Mouse (Mus musculus) gastrocnemius, postnatal 10 days (tissue): ENCODE measurements around the gene Galnt16. TPM values are rescaled to one million over a fixed set of nuclear protein-coding genes. Genes with fewer than 3 reads are reported as not detected.

Source experiments
- DNase-seq: peaks from one replicate; pipeline ENCODE4 v3.0.0; 2021; ENCODE audit warnings: mixed read lengths
- long read RNA-seq, 2 experiments: library from polyadenylated mRNA; stranded (forward); transcript quantifications; one replicate each; pipeline ENCODE4 v2.0.0; 2021
- total RNA-seq, 2 experiments: library from RNA; stranded (reverse); gene quantifications; 2 replicates each; pipeline ENCODE4 v1.2.3; 2021

Gene Galnt16
- 10 to 100 TPM; 15.9 to 20.7 TPM for total RNA-seq
- long read RNA-seq, experiment 1, full-length matches to known transcripts, result 19 of 27 reads
- long read RNA-seq, experiment 1, partial matches to known transcripts, result 5 of 27 reads
- long read RNA-seq, experiment 1, other reads (novel, unspliced or antisense), result 3 of 27 reads
- long read RNA-seq, experiment 2, transcript Galnt16-201 (15 exons, 3,922 nt), result major isoform, 14 of 20 reads
- long read RNA-seq, experiment 2, partial matches to known transcripts, result 3 of 20 reads
- long read RNA-seq, experiment 2, other reads (novel, unspliced or antisense), result 3 of 20 reads

DNA sequence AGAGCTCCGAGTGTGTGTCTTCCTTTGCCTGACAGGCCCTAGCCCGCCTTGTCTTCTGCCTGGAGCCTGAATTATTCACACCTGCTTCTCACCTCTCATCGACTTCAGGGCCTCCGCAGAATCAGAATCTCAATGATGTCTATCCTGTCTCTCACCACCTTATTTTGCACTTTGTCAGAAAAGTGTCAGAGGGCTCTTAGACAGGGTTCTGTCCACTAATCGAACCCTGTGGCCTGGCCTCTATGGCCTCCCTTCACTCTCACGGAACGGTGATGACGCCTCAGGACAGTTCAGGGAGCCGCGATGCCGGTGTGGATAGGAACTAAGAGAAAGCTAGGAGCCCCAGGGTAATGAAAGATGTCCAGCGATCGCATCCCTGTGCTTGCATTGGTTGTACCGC, at the start of gene Galnt16:
TSS of gene Galnt16 (plus strand) at position 301 of the 400 bp plus-strand sequence.
- no peak for DNase-seq

DNA sequence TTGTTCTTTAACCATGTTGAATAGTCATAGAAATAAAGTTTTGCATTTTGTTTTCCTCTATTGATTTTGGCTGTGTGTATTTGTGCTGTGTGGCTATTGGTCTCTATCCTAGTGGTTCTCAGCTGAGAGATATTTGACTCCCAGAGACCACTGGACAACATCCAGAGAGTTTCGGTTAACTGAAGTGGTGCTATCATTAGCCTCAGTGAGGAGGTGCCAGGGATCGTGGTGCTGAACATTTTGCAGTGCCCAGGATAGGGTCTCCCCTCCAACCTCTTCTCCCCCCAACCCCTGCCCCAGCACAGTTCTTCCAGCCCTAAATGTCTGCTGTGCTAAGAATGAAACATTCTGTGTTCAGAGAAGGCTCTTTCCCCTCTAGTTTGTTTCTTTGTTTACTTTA, 47.9 kb upstream of the Galnt16 start:
- no peak for DNase-seq

DNA sequence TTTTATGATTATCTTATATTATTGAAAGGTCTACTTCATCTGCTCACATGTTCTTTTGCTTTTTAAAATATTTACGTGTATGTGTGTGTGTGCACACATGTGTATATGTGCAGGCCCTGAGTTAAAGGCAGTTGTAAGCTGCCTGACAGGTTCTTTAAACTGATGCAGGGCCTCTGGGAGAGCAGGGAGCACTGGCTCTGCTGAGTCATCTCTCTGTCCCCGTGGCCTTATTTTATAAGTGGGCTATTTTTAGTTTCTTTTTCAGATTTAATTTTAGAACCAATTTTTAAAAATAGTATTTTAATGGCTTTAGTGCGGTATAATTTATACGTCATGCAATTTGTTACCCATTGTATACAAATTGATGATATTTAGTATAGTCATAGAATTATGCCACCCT, 46.2 kb upstream of the Galnt16 start:
- no peak for DNase-seq

DNA sequence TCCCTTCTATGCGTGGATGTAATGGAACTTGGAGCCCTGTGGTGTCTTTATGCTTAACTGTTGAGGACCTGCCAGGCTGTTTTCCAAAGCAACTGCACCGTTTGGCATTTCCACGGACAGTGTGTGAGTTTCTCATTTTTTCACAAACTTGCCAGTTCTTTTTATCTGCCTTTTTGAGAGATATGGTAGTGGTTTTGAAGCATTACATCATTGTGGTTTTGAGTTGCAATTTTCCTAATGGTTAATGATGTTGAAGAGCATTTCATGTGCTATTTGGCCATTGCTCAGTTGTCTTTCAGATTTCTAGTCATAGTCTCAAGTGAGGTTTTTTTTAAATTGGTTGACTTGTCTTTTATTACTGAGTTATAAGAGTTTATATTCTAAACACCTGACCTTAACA, 44.3 kb upstream of the Galnt16 start:
- no peak for DNase-seq

DNA sequence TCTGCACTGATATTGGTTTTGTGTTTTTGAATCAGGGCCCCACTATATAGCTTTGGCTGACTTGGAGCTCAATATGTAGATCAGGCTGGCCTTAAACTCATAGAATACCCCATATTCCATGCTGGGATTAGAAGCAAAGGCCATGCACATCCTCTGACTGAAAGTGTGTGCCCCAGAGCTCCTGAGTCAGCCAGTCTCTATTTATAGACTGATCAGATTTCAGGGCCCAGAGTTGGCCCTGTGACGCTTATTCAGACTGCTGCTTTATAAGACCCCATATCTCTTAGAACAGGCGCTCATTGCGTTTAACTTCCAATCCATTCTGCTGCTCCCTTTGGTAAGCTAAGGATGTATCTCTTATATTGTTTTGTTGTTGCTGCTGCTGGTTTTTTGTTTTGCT, 38.1 kb upstream of the Galnt16 start:
- DNase-seq, result no peak

DNA sequence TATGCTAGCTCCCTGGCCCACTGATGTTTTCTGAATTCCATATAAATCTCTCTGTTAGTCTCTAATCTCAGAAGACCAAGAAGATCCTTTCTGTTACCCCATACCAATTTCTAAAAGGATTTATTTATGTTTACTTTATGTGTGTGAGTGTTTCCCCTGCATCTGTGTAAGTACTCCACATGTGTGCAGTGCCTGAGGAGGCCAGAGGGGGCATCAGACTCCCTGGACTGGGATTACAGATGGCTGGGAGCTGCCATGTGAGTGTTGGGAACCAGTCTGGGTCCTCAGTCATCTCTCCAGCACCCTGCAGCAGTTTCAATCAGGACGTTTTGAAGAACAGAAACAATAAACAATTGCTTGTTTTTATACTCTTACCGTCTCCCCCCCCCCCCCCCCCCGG, 34.7 kb upstream of the Galnt16 start:
- no peak for DNase-seq

DNA sequence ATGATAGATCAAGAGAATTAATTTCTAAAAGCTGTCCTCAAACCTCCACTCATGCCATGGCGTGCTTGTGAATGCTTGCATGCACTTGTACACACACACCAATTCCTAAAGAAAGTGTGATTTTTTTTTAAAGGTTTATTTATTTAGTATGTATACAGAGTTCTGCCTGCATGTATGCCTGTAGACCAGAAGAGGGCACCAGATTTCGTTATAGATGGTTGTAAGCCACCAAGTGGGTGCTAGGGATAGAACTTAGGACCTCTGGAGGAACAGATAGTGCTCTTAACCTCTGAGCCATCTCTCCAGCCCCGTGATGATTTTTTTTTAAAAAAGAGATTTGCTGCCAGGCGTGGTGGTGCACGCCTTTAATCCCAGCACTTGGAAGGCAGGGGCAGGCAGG, 24.8 kb upstream of the Galnt16 start:
- no peak for DNase-seq

DNA sequence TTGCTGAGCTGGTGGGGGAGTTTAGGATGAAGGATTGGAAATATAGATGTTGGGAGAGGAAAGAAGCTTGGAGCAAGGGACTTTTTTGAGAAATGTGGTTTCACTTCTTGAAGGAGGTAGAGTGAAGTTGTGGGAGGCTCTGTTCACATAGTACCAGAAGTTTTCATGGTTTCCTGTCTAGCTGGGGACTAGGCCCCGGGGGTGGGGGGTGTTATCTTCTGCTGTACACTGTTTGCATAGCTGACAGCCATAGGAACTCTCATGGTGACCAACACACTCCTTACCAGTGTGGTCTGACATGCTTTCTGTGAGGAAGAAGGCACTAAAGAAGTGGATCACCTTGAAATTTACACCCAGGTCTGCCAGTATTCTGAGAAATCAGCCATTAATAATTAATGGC, 22.4 kb upstream of the Galnt16 start:
- DNase-seq, result no peak

DNA sequence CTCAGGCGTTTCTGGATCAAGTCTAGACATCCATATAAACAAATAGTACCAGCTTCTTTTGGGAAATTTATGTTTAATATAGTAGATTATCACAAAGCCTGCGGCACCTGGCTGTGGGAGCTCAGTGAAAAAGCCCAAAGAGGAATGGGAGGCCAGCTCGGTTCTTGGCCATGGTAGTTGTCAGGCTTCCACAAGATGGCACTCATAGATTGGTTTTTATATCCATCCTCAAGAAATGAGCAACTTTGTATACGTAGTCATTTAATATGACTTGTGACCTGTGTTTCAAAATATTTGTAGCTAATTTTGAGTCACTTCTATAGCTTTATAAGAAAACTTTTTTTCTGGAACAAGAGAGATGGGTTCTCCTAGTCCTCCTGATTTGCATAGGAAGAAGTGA, 19.7 kb upstream of the Galnt16 start:
- no peak for DNase-seq

DNA sequence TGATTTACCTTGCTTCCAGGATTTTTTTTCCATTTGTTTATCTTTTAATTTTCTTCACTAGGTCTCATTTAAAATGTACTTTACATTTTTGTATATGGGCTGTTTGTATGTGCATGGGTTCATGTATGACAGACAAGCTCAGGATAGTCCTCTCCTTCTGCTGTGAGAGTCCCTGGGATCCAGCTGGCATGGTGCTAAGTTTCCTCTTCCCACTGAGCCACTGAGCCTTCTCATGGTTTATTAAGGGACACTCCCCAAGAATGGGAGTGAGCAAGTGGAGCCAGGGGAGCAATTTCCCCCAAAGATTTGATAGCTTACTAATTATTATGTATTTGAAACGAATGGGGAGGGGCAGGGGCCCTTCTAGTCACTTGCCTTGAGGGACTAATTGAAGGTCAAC, 17.6 kb upstream of the Galnt16 start:
- no peak for DNase-seq

DNA sequence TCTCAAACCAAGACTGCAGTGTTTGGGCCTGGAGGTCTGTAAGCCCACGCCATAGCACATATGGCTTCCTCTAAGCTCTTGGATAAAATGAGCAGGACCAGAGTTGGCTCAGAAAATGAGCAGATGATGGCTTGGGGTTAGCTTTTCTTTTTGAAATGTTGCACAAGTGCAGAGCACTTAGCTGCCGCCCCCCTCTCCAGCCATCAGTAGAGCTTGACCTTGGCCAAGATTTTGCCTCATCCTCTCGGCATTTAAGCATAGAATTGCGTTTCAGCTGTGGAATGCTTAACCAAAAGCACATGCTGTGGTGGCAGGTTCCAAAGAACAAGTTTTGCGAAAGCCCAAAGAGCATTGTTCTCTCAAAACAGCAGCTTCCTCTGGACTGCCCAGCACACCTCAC, 13.4 kb upstream of the Galnt16 start:
- DNase-seq, result no peak

DNA sequence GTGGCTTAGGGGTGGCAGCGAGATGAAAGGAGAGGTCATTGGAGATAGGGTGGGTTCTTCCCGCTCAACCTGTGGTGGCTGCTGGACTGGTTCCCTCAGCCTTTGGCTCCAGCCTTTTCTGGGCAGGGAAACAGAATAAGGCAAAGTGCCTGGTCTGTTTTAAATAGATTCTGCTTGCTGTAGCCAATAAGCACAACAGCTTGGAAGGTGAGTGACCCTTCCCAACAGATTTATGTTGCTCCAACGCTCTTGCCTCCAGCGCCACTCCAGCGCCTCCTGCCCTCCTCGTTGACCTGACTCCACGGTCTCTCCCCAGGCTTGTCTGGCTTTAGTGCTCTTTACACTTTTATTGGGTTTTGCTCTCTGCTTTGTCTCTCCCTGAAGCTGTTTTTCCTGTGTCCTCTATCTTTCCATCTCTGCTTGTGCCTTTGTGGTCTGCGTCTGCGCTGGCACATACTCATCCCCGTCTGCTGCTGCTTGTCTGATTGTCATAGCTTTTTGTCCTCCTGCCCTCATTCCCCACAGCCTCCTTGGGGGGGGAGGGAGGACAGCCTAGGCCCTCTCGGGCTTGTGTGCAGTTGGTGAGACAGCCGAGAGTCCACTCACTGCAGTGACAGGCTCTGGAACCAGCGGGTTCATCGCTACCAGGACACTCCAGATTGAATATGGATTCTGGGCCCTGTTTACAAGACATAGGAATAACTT, 10.9 kb upstream of the Galnt16 start:
- peak; percentile 45 for DNase-seq

DNA sequence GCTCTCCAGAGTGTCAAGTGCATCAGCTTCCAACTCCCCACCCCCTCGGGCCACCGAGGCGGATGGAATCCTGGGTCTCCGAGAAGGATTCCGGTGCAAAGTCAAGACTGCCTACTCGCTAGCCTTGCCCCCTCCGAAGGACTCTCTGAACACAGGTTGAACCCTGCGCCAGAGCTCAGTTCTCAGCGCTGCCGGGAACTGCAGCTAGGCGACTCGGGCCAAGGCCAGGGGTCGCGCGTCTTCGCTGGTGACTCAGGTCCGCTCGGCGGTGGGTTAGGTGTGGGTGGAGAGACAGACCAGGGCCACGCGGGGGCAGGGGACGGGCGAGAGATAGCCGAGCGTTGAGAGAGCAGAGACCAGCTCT, 298 bp downstream of the Galnt16 start:
- peak; percentile 41 for DNase-seq

DNA sequence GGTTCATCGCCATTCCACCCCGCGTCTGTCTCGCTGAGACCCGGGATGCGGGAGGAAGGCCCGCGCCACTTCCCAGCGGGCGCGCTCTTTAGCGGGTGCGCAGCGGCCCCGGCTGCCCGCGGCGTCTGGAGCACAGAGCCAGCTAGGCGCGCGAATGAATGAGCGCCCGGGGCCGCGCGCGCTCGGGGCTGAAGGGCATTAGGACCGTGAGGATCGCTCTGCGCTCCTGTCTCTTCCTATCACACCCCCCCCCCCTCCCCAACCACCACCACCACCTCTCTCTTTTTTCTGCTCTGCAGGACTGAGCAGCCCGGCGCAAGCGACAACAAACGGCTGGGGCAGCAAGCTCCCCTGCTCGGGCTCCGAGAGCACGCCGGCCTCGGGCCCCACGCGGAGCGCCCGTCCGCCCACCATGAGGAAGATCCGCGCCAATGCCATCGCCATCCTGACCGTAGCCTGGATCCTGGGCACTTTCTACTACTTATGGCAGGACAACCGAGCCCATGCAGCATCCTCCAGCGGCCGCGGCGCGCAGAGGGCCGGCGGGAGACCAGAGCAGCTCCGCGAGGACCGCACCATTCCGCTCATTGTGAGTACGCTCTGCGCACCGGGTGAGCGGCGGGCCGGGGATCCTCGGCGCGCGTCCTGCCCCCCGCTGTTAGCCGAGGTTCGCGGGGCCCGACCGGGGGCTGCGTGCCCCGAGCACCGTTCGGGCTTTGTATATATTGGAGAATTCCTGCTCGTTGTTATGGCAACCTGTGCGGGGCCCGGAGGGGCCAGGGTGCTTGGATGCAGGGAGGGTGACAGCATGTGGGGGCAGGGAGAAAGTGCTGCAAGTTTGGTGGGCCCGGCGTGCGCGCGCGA, 912 bp downstream of the Galnt16 start:
- DNase-seq, result peak; percentile 42

DNA sequence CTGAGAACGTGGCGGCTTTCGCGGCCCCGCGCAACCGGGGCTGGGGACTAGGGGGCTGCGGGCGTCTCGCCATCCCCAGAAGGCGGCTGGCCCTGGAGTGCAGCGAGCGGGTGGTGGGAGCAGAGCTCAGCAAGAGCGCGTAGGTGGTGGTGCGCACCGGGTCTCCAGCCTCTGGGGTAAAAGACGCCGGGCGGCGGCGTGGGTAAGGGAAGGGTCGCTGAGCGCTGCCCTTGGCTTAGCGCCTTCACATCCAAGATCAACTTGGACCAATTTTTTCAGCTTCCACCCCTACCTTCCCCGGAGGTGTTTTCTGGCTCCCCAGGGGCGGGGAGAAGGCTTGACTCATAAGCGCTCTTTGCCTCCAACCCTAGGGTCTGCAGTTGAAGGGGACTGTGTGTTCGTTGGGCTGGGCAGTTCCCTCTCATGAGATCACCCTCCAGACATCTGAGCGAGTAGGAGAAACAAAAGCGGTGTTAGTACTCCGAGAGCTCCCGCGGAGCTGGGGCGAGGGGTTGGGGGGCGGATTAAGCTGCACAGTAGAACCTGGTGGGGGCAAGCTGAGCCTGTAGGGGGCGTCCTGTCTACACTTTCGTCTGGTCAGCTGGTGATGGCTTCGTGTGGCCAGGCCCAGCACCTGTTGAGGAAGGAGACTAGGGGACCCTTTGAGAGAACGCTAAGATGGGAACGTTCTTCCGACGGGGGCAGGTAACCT, 1.7 kb downstream of the Galnt16 start:
- DNase-seq, result peak; percentile 71

DNA sequence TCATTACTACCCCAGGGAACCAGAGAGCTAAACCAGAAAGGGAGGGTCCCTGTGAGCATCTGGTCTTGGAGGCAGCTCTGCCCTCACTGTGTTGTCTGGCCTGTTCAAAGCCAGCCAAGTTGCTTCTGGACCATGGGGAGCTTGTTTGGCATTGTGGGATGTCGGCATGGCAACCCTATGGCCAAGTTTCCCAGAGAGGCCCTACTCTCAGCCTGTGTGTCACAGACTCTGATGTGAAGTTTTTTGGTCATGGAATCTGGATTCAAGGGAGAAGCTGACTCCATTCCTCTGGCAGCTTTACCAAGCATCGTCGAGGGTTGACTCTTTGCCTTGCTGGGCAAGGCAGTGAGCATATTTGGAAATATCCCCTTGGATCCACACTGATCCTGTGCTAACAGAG, 3.9 kb downstream of the Galnt16 start:
- no peak for DNase-seq

DNA sequence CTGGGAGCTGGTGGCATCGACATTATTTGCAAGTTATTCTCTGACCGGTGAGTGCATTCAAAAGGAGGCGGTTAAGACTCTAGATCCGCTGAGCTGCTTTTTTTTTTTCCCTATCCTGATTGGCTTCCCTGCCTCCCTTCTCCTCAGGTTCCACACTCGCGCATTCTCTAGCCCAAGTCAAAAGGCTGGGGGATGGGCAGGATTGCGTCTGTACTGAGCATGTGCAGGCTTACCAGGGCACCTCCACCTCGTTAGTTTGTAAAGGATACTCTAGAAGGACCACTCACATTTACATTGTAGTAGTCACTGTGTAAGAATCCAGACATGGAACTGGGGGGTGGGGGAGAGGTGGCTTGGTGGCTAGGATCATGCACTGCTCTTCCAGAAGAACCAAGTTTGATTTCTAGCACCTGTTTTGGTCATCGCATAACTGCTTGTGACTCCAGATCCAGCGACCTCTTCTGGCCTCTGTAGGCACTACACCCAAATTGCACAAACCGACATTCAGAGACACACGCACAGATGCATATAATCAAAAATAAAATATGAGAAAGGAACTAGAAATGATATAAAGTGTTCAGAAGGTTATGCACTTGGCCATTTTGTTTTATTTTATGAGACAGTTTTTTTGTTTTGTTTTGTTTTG, 6.3 kb downstream of the Galnt16 start:
- DNase-seq, result no peak

DNA sequence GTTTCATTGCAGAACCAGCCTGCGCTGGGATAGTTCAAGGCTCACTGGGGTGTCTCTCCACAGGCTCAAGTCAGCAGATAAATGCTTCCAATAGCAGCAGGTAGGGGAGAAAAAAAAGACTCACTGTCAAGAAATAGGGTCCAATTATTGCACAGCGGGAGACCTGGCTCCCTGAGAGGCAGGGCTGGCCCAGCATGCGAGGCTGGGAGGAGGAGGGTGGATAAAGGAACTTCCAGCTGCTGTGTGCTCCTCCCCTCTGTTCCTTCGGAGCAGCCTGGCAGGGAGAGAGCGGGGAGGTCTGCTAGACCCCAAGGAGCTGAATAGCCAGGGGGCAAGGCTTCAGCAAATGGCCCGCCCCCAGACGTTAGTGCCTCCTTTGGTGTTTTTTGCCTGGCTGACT, 7.4 kb downstream of the Galnt16 start:
- no peak for DNase-seq

DNA sequence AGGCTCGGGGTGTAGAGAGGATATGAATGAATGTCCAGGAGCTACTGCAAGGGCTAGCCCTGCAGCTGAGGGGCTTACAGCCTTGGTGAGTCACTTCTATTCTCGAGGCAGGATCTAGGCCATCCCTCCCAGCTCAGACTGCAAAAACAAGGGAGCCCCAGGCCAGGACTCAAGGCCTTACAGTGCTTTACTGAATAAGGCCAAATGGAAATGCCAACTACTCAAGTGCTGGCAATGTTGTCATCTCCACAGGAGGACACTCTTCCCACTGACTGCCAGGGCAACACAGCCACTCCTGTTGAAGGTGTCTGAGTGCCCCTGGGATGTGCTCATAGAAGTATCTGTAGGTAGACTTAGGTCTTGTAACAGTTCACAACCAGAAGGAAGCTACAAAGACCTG, 8.4 kb downstream of the Galnt16 start:
- no peak for DNase-seq

DNA sequence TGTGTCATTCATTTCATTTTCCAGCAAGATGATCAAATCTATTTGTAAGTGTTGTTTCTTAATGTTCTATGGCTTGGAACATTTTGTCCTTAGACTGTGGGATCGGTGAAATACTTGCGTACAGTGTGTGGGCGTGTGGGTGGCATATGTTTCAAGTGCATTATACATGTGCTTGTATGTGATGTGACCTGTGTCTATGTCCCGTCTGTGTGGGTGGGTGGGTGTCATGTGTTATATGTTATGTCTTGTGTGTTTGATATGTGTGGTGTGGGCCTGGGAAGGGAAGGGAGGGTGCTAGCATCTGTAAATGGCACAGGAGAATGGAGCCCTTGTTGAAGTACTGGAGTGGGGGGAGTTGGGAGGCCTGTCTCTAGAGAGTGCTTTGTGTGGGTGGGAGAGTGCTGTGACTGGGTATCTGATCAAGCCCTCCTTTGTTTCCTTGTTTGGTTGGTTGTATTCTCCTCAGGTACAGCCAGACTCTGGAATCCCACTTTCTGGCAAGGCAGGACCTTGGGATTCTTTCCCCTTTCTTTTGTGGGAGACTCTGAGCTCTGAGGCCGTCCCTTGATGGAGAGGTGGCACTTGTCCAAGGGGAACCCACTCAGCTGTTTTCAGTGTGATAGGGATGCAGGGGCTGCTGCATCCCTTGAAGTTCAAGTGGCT, 9.8 kb downstream of the Galnt16 start:
- no peak for DNase-seq

DNA sequence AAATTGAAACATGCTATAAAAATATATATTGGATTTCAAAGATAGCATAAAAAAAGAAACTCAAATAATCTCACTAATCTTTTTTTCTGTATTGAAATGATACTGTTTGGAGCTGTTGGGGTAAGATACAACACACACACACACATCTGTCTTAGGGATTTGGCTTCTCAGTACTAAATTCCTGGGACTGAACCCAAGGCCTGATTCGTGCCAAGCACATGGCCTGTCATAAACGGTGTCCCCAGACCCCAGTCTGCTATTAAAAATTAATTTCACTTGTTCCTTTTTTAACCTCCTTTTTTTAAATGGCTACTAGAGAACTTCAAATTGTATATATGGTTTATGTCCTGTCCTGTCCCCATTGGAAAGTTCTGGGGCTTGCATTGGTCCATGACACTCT, 12.0 kb downstream of the Galnt16 start:
- DNase-seq, result peak; percentile 38

DNA sequence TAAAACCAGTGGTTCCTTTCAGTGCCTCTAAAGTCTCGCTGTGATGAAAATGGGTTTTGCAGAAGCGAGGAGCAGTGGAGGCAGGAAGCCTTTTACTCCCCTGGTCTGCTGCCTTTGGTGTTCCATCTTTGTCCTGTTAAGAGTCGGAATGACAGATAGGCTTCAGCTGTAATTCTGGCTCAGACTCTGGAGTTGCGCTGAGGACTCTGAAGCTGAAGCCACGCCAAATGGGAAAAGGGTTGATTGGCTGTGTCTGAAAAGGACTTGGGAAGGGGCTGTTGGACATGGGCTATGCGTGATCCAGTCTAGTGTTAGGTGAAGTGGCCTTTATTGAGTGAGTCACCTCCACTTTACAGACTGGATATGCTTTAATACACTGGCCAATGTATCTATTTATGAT, 12.6 kb downstream of the Galnt16 start:
- no peak for DNase-seq
